Mouse (Mus musculus) heart, embryonic 11.5 days (tissue): ENCODE measurements around the gene Pramef20. TPM values are rescaled to one million over a fixed set of nuclear protein-coding genes. Genes with fewer than 3 reads are reported as not detected.
"Not testable (repeated sequence)": the region's sequence is repeated elsewhere in the genome, so short reads cannot be mapped to it uniquely, and the experiment has no call there.

Source experiments
- ATAC-seq: fragments of 200-750 bp; cut with Nextera tagmentation; replicated peaks from 2 replicates; pipeline ENCODE4 v1.8.0; 2017; ENCODE audit warnings: moderate library complexity; ENCODE audit not compliant: insufficient number of reproducible peaks, low FRiP score, low TSS enrichment
- H3K27ac ChIP-seq: fragments of 300-500 bp; sonication (generic); 2 replicates; pipeline ENCODE4 v1.5.1; 2014; ENCODE audit warnings: mild to moderate bottlenecking, low read depth, low read length
- H3K27me3 ChIP-seq: fragments of 300-500 bp; sonication (generic); 2 replicates; pipeline ENCODE4 v1.6.1; 2014; ENCODE audit warnings: mild to moderate bottlenecking, low read length, mixed read lengths; ENCODE audit not compliant: control insufficient read depth, insufficient read depth
- H3K36me3 ChIP-seq: fragments of 300-500 bp; sonication (generic); 2 replicates; pipeline ENCODE4 v1.6.1; 2014; ENCODE audit warnings: mild to moderate bottlenecking, low read length, moderate library complexity, mixed read lengths; ENCODE audit not compliant: control insufficient read depth, insufficient read depth
- H3K4me1 ChIP-seq: fragments of 300-500 bp; sonication (generic); 2 replicates; pipeline ENCODE4 v1.6.1; 2014; ENCODE audit warnings: low read length; ENCODE audit not compliant: control insufficient read depth, insufficient read depth
- H3K4me2 ChIP-seq: fragments of 300-500 bp; sonication (generic); 2 replicates; pipeline ENCODE4 v1.6.1; 2014; ENCODE audit warnings: mild to moderate bottlenecking, moderate library complexity
- H3K4me3 ChIP-seq: fragments of 300-500 bp; sonication (generic); 2 replicates; pipeline ENCODE4 v1.5.1; 2014; ENCODE audit warnings: low read depth, low read length
- H3K9ac ChIP-seq: fragments of 300-500 bp; sonication (generic); 2 replicates; pipeline ENCODE4 v1.6.1; 2014; ENCODE audit warnings: mild to moderate bottlenecking, low read depth, low read length, moderate library complexity
- H3K9me3 ChIP-seq: fragments of 300-500 bp; sonication (generic); replicated peaks from 2 replicates; pipeline ENCODE4 v1.6.1; 2016; ENCODE audit warnings: low read length; ENCODE audit not compliant: control insufficient read depth
- WGBS: fragments of 180-500 bp; shearing (Covaris S2); extraction: QIAGEN DNeasy Blood & Tissue Kit; methylation state at CpG from one replicate; pipeline ENCODE4 v1.1.7; 2014; ENCODE audit not compliant: insufficient replicate concordance; 5-methylcytosine and 5-hydroxymethylcytosine counted together
- polyA plus RNA-seq: library from polyadenylated mRNA; unstranded; fragments of >200 nt; fragmentation: Nextera tagmentation; extraction: Ambion mirVana; gene quantifications from 2 replicates; pipeline ENCODE4 v1.2.1, GENCODE M21; 2014

Pramef20 gene
- polyA plus RNA-seq, 1 experiment from 2014 or later: not detected

GRCm38 (mm10) chr4:144335856-144336255, 41.9 kb downstream of the Pramef20 start:
- not testable (repeated sequence) for H3K36me3 ChIP-seq, H3K27me3 ChIP-seq, H3K27ac ChIP-seq, H3K4me1 ChIP-seq, H3K9me3 ChIP-seq, ATAC-seq, H3K9ac ChIP-seq, H3K4me3 ChIP-seq, H3K4me2 ChIP-seq
- 74% methylated on average over 2 of the region's 3 CpGs for WGBS

GRCm38 (mm10) chr4:144329949-144330348, 47.8 kb downstream of the Pramef20 start, which contains the start of gene Gm13128:
TSS of gene Gm13128 (plus strand) at chr4:144330249.
- ATAC-seq, H3K27me3 ChIP-seq, H3K9me3 ChIP-seq, H3K4me1 ChIP-seq, H3K4me2 ChIP-seq, H3K9ac ChIP-seq, H3K27ac ChIP-seq, H3K4me3 ChIP-seq, H3K36me3 ChIP-seq: not testable (repeated sequence)
- 59% methylated on average over 4 of the region's 4 CpGs for WGBS

Other genes with a start within 250 kb of the Pramef20 start
- not detected in 2 replicates for gene Oog3, start 215.3 kb downstream of the Pramef20 start, polyA plus RNA-seq
- not detected in 2 replicates for gene Oog2, start 187.2 kb downstream of the Pramef20 start, polyA plus RNA-seq
- not detected in 2 replicates for gene C87977, start 164.6 kb downstream of the Pramef20 start, polyA plus RNA-seq
- gene Pramel5, start 97.4 kb downstream of the Pramef20 start, polyA plus RNA-seq: not detected in 2 replicates
- gene Gm13128, start 47.7 kb downstream of the Pramef20 start, polyA plus RNA-seq: not detected in 2 replicates
- not detected in 2 replicates for gene Gm13119, start 20.0 kb downstream of the Pramef20 start, polyA plus RNA-seq
- not detected in 2 replicates for gene Pramef12, start 30.5 kb upstream of the Pramef20 start, polyA plus RNA-seq
- gene 1700012P22Rik, start 60.8 kb upstream of the Pramef20 start, polyA plus RNA-seq: not detected in 2 replicates
- gene Gm9944, start 75.4 kb upstream of the Pramef20 start, polyA plus RNA-seq: not detected in 2 replicates
- not detected in 2 replicates for gene Aadacl3, start 85.8 kb upstream of the Pramef20 start, polyA plus RNA-seq
- not detected in 2 replicates for gene 9430007A20Rik, start 141.9 kb upstream of the Pramef20 start, polyA plus RNA-seq
- not detected in 2 replicates for gene Gm13124, start 187.2 kb upstream of the Pramef20 start, polyA plus RNA-seq
- gene Aadacl4, start 235.8 kb upstream of the Pramef20 start, polyA plus RNA-seq: not detected in 2 replicates